Mouse (Mus musculus) liver, embryonic 14.5 days (tissue): ENCODE data around the gene Rrp1.

Source experiments
- CTCF ChIP-seq: IDR thresholded peaks from 2 replicates; pipeline ENCODE4 v1.5.1; 2016; ENCODE audit warnings: antibody characterized with exemption, low read depth, control low read depth
- EP300 ChIP-seq: IDR thresholded peaks from 2 replicates; pipeline ENCODE4 v1.6.1; 2016; ENCODE audit warnings: antibody characterized with exemption, low read depth

DNA sequence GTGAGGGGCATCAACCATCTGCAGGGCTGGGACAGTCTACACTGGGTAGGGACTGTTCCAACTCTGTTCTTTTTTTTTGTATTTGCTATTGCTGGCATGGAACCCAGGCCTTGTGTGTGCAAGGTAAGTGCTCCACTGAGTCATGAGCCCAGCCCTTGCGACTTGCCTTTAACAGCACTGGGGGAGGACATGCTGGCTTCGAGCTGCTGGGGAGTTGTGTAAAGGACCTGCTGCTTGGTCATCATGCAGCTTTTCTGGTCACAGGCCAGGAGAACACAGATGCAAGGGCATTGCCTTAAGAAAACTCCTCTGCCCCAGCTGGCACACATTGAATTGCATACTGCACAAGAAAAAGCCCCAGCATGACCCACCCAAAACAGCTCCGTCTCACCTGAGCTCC, 29.4 kb upstream of the Rrp1 start:
- TF ChIP-seq EP300 (no peak), CTCF (no peak)
